Mouse (Mus musculus): ENCODE data around the gene Gcnt4.

DNA sequence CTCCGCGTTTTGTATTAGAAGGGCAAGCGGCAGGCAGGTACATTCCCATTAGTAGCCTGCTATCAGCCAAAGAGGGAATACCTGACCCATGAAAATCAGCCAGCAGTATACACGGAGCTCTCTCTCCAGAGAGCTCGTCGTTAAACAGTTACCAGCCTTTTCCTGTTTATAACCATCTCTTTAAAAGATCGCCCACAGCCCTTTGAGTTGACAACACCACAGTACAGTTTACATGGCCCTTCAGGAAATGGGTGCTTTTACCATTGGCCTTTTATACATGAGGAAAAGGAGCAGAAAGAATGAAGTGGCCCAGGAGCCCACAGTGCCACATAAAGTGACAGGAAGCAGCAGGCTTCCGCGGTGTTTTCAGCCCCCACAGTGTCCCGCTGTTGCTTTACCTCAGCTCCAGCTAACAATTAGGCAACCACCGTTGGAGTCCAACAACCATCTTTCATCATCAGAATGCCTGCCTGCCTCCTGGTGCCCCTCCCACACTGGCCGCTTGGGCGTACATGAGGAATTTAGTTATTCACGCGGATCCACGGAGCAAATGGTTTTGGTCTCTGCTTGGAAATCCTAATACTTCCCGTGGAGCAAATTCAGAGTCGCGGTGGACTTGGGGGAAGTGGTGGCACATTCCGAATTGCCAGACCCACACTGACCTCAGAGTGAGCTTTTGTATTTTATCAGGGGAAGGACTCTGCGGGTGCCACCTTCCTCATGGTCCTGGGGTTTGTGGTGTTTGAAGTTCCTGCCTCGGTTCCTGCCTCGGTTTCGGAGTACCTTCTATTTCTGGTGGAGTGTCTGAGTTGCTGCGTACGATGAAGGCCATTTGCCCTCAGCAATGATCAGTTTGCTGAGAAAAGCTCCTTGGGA, 59.0 kb downstream of the Gcnt4 start:
- TF ChIP-seq ZNF384 (IDR thresholded peaks at IDR 0.05; ENCODE audit: low read depth, low read length) (no peak), CHD2 (IDR thresholded peaks at IDR 0.05; ENCODE audit: low read depth, low read length) (no peak), MAFK (IDR thresholded peaks at IDR 0.05; ENCODE audit: insufficient read depth, low read depth, low read length) (no peak)

Measured in ES-E14 (cell line).